Mouse (Mus musculus) C2C12 (cell line): ENCODE data around the gene Chrnd. TPM values are rescaled to one million over a fixed set of nuclear protein-coding genes. Genes with fewer than 3 reads are reported as not detected.

Experiments used
- H3K27me3 ChIP-seq: one replicate; pipeline ENCODE4 v1.6.1; 2011; ENCODE audit not compliant: control insufficient read depth, insufficient read depth, insufficient read length
- H3K36me3 ChIP-seq: one replicate; pipeline ENCODE4 v1.6.1; 2011; ENCODE audit not compliant: control insufficient read depth, insufficient read depth
- H3K4me3 ChIP-seq: one replicate; pipeline ENCODE4 v1.5.1; 2011; ENCODE audit warnings: mild to moderate bottlenecking, control low read depth; ENCODE audit not compliant: poor library complexity, insufficient read depth, severe bottlenecking
- H3K79me2 ChIP-seq: one replicate; pipeline ENCODE4 v1.6.1; 2011; ENCODE audit not compliant: control insufficient read depth, insufficient read depth
- H3K79me3 ChIP-seq: one replicate; pipeline ENCODE4 v1.6.1; 2011; ENCODE audit warnings: low read depth, control low read depth
- H3ac ChIP-seq: one replicate; pipeline ENCODE3; 2011; ENCODE audit warnings: low read depth; ENCODE audit not compliant: control insufficient read depth, insufficient read length
- CEBPB ChIP-seq: IDR thresholded peaks from one replicate; pipeline ENCODE4 v1.6.1; 2011; ENCODE audit warnings: low read depth, mild to moderate bottlenecking, control low read depth, moderate library complexity
- CTCF ChIP-seq: IDR thresholded peaks from one replicate; pipeline ENCODE4 v1.5.1; 2011; ENCODE audit not compliant: control insufficient read depth, insufficient read depth, insufficient read length
- FOSL1 ChIP-seq: IDR thresholded peaks from one replicate; pipeline ENCODE4 v1.8.0; 2011; ENCODE audit warnings: mild to moderate bottlenecking, low read length; ENCODE audit not compliant: poor library complexity, insufficient read depth, severe bottlenecking
- MAX ChIP-seq: IDR thresholded peaks from one replicate; pipeline ENCODE4 v1.6.1; 2011; ENCODE audit warnings: mild to moderate bottlenecking, control low read depth
- MYOD1 ChIP-seq: IDR thresholded peaks from one replicate; pipeline ENCODE4 v1.6.1; 2011; ENCODE audit warnings: low read depth; ENCODE audit not compliant: control insufficient read depth, insufficient read length
- MYOG ChIP-seq: IDR thresholded peaks from one replicate; pipeline ENCODE4 v1.6.1; 2011; ENCODE audit not compliant: control insufficient read depth, insufficient read length; ENCODE audit errors: extremely low read depth
- USF1 ChIP-seq: IDR thresholded peaks from one replicate; pipeline ENCODE4 v1.6.1; 2011; ENCODE audit warnings: low read depth, mild to moderate bottlenecking, control low read depth, moderate library complexity
- polyA plus RNA-seq: library from polyadenylated mRNA; unstranded; fragments of >200 nt; fragmentation: generic; extraction: Trizol; gene quantifications from one replicate; pipeline ENCODE4 v1.2.1, GENCODE M21; 2012; ENCODE audit warnings: missing spikeins

Chrnd gene
- polyA plus RNA-seq, 1 experiment: 7.4 TPM

DNA sequence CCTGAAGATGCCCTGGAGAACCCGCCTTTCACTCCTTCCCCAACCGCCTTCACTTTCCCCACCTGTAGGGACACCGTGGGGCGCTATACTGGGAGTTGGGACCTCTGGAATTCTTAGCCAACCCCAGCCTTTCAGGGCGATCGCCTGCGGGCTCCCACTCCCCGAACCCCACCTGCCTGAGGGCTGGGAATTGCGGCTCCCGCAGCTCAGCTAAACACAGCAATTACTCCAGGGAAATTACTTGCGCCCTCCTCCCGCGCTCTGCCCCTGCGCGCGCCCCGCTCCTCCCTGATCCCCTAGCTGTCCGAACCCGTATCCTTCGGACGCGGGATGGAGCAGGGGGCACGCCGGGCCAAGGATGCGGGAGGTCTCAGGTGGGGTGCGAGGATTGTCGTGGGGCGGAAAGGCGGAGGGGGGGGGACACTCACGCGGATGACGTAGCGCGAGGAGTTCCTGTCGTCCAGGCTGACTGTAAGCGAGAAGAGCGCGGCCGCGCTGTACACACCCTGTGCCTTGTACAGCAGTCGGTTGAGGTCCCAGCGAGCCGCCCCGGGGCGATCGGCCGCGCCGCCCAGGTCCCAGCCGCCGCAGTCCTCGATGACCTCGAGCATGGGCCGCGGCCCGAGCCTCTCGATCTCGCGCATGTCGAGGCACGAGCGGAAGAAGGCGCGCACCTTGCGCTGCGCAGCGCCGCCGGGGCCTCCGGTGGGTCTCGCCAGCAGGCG, 36.5 kb upstream of the Chrnd start:
- Histone ChIP-seq H3K36me3 (no peaks in the 10 kb centered on the region), H3K79me2 (no peaks in the 10 kb centered on the region), H3K79me3 (no peaks in the 10 kb centered on the region), H3ac (no peak overlapping the region), H3K27me3 (peaks cover 67% of the 10 kb centered on the region), H3K4me3 (no peak overlapping the region)
- TF ChIP-seq MYOD1 (no peak), CTCF (no peak), FOSL1 (no peak), MAX (no peak)

DNA sequence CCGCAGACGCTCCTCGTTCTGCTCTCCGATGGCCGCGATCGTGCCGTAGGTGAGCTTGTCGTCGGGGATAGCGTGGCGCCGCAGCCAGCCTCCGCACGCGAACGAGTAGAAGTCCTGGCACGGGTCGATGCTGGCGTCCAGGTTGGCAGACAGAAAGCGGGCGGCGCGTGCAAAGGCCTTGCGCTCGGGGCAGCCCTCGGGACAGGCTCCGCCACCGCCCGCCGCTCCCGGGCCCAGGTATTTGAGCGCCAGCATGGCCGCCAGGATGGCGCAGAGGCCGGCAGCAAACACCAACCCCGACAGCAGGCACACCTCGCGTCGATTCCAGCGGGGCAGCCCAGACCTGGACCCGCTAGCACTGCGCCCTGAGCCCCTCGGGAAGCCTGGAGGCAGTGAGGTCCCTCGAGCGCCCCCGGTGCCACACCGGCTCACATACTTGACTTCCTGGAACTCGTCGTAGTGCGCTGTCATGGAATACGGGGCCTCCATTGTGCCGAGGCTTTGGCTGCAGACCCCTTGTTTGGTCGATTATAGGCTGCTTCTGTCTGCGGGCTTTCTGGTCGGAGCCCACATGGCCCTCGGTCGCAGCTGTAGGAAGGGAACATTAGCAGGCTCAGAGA, 35.8 kb upstream of the Chrnd start:
- Histone ChIP-seq H3K27me3 (peaks cover 67% of the 10 kb centered on the region), H3K79me3 (no peaks in the 10 kb centered on the region), H3ac (no peak overlapping the region), H3K36me3 (no peaks in the 10 kb centered on the region), H3K4me3 (no peak overlapping the region), H3K79me2 (no peaks in the 10 kb centered on the region)
- TF ChIP-seq MYOD1 (no peak), MYOG (no peak)

DNA sequence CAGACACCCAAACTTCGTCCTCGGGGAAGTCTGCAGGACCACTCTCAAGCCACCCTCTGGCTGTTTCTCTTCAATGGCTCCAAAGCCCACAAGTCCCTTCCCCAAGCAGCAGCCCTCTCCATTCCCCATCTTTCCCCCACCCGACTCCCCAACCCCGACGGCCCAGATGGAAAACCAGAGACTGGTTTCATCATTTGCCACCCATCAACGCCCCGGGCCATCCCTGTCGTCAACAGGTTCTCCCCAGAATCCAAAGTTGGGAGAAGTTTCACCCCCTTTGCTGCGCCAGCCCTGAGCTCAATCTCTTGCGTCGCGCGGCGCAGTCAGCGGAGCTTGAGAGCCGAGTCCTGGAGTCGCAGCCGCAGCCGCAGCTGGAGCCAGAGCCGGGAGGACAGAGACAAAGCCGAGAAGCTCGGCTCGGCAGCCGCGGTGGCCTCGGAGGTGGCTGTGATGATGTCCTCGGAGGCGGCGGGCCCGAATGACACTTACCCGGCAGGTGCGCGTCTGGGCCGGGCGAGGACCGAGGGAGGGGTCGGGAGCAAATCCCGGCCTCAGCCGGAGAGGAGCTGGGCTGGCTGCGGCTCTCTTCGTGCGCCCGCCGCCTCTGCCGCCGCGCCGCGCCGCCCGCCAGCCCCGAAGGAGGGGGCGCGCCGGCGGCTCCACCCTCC, 34.7 kb upstream of the Chrnd start:
- no peak for TF ChIP-seq MYOG
- TF ChIP-seq MAX: no peak
- no peak for TF ChIP-seq USF1
- no peak for TF ChIP-seq CTCF
- TF ChIP-seq MYOD1: no peak
- peaks cover 66% of the 10 kb centered on the region for H3K27me3 ChIP-seq
- H3ac ChIP-seq: no peak overlapping the region
- no peaks in the 10 kb centered on the region for H3K79me2 ChIP-seq
- H3K79me3 ChIP-seq: no peaks in the 10 kb centered on the region
- H3K4me3 ChIP-seq: no peak overlapping the region
- no peaks in the 10 kb centered on the region for H3K36me3 ChIP-seq

DNA sequence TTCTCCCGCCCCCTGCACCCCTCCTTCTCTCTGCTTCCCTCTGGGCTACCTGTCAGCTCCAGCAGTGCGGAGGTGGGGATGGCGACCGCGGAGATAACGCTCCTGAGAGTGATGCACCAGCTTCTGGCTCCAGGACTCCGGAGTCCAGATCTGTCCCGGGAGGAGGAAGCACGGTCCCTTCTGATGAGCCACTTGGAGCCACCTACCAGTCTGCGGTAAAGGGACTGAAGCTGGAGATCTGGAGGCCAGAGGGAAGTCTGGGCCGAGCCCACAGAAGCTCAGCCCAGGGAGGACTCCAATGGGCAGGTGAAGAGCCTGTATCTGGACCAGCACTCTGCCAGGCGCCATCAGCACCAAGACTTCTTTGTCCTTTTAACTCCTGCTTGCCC, 34.2 kb upstream of the Chrnd start, which contains the start of gene Ecel1:
Gene Ecel1 (minus strand): TSS at position 323 of the 389 bp plus-strand sequence.
- Histone ChIP-seq H3ac (no peak within 1 kb of the TSS), H3K36me3 (no peaks in the 10 kb centered on the region), H3K79me3 (no peaks in the 10 kb centered on the region), H3K27me3 (peaks cover 61% of the 10 kb centered on the region), H3K4me3 (no peak within 1 kb of the TSS), H3K79me2 (no peaks in the 10 kb centered on the region)
- TF ChIP-seq MYOD1 (no peak), USF1 (no peak), CEBPB (no peak), MYOG (no peak), MAX (no peak), CTCF (no peak), FOSL1 (no peak)

DNA sequence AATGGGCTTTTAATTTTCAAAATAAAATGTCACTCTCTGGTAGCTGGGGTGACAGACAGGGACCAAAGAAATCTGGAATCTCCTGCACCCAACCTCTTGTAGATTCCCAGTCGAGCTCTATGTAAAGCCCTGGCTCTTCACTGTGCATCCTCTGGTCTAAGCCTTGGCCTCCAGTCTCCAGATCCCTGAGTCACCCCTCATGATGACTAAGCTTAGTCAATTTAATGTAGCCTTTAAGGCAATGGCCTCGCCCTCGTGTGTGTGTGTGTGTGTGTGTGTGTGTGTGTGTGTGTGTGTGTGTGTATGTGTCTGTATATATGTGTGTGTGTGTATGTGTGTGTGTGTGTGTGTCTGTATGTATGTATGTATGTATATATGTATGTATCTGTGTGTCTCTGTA, 31.0 kb upstream of the Chrnd start:
- H3K27me3 ChIP-seq: peaks cover 38% of the 10 kb centered on the region
- no peak for TF ChIP-seq FOSL1
- TF ChIP-seq CEBPB: no peak
- TF ChIP-seq CTCF: no peak

DNA sequence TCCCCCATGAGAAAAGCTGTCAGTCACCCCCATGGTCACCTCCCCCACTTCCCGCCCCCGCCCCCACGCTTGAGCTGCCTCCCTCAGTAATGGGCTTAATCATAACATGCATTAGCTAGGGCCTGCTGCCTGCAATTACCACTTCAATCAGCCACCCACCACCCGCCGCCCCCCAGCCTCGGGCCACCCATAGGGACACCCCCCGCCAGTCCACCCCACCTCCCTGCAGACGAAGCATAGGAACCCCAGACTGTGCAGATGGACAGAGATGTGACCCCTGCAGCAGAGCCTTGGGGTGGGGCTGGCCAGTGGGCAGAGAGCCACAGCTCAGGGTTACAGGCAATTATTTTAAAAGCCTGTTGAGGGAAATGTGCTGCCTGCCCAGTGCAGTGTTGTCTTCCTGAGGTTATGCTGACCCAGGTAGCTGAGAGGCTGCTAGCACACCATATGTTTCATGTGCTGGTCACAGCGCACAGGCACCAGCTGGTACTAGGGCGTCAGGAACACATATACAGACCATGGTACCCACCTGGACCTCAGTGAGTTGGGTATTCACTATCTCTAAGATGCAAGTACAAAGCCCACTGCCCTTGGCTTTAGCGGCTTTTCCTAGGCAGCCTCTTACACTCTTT, 26.1 kb upstream of the Chrnd start:
- Histone ChIP-seq H3K4me3 (no peak overlapping the region), H3K27me3 (peaks cover 41% of the 10 kb centered on the region), H3K79me2 (no peaks in the 10 kb centered on the region), H3K36me3 (no peaks in the 10 kb centered on the region), H3K79me3 (no peaks in the 10 kb centered on the region), H3ac (no peak overlapping the region)
- no peak for TF ChIP-seq MAX
- no peak for TF ChIP-seq USF1
- TF ChIP-seq MYOD1: no peak
- TF ChIP-seq FOSL1: no peak
- no peak for TF ChIP-seq MYOG
- TF ChIP-seq CTCF: no peak
- TF ChIP-seq CEBPB: no peak

More for the DNA sequence above, 31.0 kb upstream of the Chrnd start:
- H3K36me3 ChIP-seq: no peaks in the 10 kb centered on the region
- H3K79me3 ChIP-seq: no peaks in the 10 kb centered on the region
- no peaks in the 10 kb centered on the region for H3K79me2 ChIP-seq
- no peak overlapping the region for H3K4me3 ChIP-seq
- H3ac ChIP-seq: no peak overlapping the region
